Mouse (Mus musculus): ENCODE measurements around the gene Rgs17. TPM values are rescaled to one million over a fixed set of nuclear protein-coding genes. Genes with fewer than 3 reads are reported as not detected.

The Rgs17 gene
- polyA plus RNA-seq, 1 experiment from 2014 or later = 0.66 TPM

DNA sequence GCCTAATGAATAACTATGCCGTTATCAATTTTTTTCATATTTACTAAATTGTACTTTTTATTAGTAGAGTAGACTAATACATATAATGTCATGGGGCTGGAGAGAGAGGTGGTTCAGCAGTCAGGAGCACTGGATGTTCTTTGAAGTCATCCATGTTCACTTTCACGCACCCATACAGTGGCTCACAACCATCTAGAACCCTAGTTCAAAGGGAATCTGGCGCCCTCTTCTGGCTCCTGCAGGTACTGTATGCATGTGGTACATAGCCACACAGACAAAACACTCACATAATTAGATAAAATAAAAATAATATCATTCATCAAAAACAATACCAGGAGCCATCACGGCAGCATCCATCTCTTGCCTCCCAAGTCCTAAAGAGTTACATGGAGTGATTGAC is 62.5 kb downstream of the Rgs17 start:
- Histone ChIP-seq H3K27ac (replicated peaks; ENCODE audit: low read depth, low read length) (no peak overlapping the region), H3K27me3 (ENCODE audit: control insufficient read depth, insufficient read depth, low read length) (no peaks in the 10 kb centered on the region), H3K9me3 (replicated peaks; ENCODE audit: control insufficient read depth, low read length) (no peaks in the 10 kb centered on the region), H3K4me3 (ENCODE audit: low read depth, low read length) (no peak overlapping the region), H3K4me2 (ENCODE audit: low read depth, low read length) (no peak overlapping the region), H3K4me1 (ENCODE audit: control insufficient read depth, insufficient read depth, low read length) (no peaks in the 10 kb centered on the region), H3K36me3 (replicated peaks; ENCODE audit: control insufficient read depth, insufficient read depth, low read depth, low read length) (no peaks in the 10 kb centered on the region), H3K9ac (replicated peaks; ENCODE audit: low read length) (no peak overlapping the region)
- WGBS = 79% methylated on average over 4 of the region's 4 CpGs
- DNase-seq (ENCODE audit: low spot score) (no peak), ATAC-seq (replicated peaks; ENCODE audit: insufficient number of reproducible peaks, low FRiP score, low TSS enrichment, low read depth) (no peak)

DNA sequence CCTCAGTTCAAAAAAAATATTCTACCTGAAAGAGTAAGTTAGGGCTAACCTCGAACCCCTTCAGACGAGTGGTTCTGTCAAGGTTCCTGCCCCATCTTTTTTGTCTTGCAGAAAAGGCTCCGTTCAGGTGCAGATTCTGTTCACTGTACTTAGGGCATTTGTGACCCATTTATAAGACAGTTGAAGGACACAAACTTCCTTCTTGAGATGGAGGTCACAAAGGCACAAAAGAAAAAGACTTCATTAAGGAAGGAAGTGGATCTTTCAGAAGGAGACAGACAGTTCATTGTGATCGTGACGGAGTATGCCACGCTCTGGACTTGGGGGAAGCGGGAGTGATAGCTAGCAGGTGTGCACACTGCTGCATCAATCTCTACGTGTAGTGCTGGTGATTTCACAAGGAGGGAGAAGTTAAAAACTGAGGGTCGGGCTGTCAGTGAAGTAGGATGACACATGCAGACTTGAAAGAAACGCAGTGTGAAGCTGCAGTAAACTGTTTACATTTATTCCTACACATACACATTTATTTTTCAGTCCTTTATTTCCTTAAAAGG is 64.1 kb downstream of the Rgs17 start:
- Histone ChIP-seq H3K4me2 (ENCODE audit: low read depth, low read length) (no peak overlapping the region), H3K27ac (replicated peaks; ENCODE audit: low read depth, low read length) (no peak overlapping the region), H3K36me3 (replicated peaks; ENCODE audit: control insufficient read depth, insufficient read depth, low read depth, low read length) (no peaks in the 10 kb centered on the region), H3K9me3 (replicated peaks; ENCODE audit: control insufficient read depth, low read length) (no peaks in the 10 kb centered on the region), H3K9ac (replicated peaks; ENCODE audit: low read length) (no peak overlapping the region), H3K27me3 (ENCODE audit: control insufficient read depth, insufficient read depth, low read length) (no peaks in the 10 kb centered on the region), H3K4me1 (ENCODE audit: control insufficient read depth, insufficient read depth, low read length) (no peaks in the 10 kb centered on the region), H3K4me3 (ENCODE audit: low read depth, low read length) (no peak overlapping the region)
- ATAC-seq (replicated peaks; ENCODE audit: insufficient number of reproducible peaks, low FRiP score, low TSS enrichment, low read depth) (no peak), DNase-seq (ENCODE audit: low spot score) (no peak)
- WGBS = 52% methylated on average over 10 of the region's 10 CpGs

DNA sequence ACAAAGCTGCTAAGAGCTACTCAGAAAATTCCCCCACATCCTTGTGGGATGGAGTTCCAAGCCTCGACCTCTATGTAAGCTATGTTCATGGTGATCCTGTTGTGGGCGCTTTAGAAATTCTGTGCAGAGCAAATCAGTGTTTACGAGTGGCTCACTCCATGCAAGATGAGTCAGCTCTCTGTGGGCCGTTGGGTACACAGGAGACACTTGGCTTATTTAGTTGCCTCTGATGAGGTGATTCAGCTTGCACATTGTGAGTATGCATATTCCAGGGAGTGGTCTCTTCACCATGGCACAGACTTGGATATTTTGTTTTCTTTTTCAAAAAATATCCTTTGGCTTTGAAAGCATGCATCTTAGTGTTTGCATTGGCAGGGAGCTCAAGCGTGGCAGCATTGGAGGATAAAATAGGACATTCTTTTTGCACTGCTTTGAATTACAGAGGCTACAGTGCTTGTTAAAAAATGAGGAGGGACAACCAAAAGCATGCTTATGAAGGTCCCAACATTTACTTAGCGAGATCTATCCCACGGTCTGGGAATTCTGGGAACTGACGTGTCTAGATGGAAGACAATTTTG is 68.8 kb downstream of the Rgs17 start:
- H3K4me2 ChIP-seq (ENCODE audit: low read depth, low read length) = no peak overlapping the region
- DNase-seq (ENCODE audit: low spot score) (no peak), ATAC-seq (replicated peaks; ENCODE audit: insufficient number of reproducible peaks, low FRiP score, low TSS enrichment, low read depth) (no peak)
- H3K36me3 ChIP-seq (replicated peaks; ENCODE audit: control insufficient read depth, insufficient read depth, low read depth, low read length) = no peaks in the 10 kb centered on the region
- H3K27me3 ChIP-seq (ENCODE audit: control insufficient read depth, insufficient read depth, low read length) = no peaks in the 10 kb centered on the region
- no peak overlapping the region for H3K27ac ChIP-seq (replicated peaks; ENCODE audit: low read depth, low read length)
- no peak overlapping the region for H3K4me3 ChIP-seq (ENCODE audit: low read depth, low read length)
- no peaks in the 10 kb centered on the region for H3K9me3 ChIP-seq (replicated peaks; ENCODE audit: control insufficient read depth, low read length)
- no peak overlapping the region for H3K9ac ChIP-seq (replicated peaks; ENCODE audit: low read length)
- 89% methylated on average over 8 of the region's 8 CpGs for WGBS
- no peaks in the 10 kb centered on the region for H3K4me1 ChIP-seq (ENCODE audit: control insufficient read depth, insufficient read depth, low read length)

DNA sequence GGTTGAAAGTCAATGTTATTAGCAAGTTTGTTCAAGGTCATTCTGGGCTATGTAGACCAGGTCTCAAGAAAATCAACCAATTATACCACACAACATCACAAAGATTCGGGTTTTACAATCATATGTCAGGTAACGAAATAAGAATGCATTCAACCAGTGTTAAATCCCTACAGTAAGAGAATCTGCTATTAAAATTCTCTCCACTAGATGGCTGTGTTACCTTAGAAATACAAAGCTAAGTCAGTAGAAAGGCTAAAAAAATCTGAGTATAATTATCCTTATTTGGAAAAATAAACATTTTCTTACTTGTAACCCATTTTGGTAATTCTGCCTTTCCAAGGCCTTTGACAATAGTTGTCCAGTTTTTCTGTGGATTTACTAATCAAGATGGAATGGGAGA is 75.3 kb downstream of the Rgs17 start:
- Histone ChIP-seq H3K9ac (replicated peaks; ENCODE audit: low read length) (no peak overlapping the region), H3K4me3 (ENCODE audit: low read depth, low read length) (no peak overlapping the region), H3K9me3 (replicated peaks; ENCODE audit: control insufficient read depth, low read length) (no peaks in the 10 kb centered on the region), H3K27me3 (ENCODE audit: control insufficient read depth, insufficient read depth, low read length) (no peaks in the 10 kb centered on the region), H3K27ac (replicated peaks; ENCODE audit: low read depth, low read length) (no peak overlapping the region), H3K36me3 (replicated peaks; ENCODE audit: control insufficient read depth, insufficient read depth, low read depth, low read length) (no peaks in the 10 kb centered on the region), H3K4me1 (ENCODE audit: control insufficient read depth, insufficient read depth, low read length) (no peaks in the 10 kb centered on the region), H3K4me2 (ENCODE audit: low read depth, low read length) (no peak overlapping the region)
- WGBS = 37% methylated on average over 2 of the region's 2 CpGs
- DNase-seq (ENCODE audit: low spot score) (peak; percentile 77), ATAC-seq (replicated peaks; ENCODE audit: insufficient number of reproducible peaks, low FRiP score, low TSS enrichment, low read depth) (no peak)

DNA sequence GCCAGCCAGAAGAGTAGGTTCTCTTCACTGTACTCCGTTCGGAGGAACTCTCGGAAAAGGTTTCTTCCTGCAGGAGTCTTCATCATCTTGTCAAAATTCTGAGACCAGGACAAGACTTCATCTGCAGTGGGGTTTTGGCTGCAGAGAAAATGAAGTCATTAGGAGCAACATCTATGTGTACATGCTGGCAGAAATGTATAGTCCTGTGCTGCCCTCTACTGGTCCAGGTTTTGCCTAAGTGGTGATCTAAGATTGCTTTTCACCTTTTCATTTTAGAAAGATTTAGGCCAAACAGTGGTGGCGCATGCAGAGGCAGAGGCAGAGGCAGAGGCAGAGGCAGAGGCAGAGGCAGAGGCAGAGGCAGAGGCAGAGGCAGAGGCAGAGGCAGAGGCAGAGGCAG is 80.8 kb downstream of the Rgs17 start:
- 83% methylated on average over 4 of the region's 4 CpGs for WGBS
- H3K9me3 ChIP-seq (replicated peaks; ENCODE audit: control insufficient read depth, low read length) = no peaks in the 10 kb centered on the region
- no peaks in the 10 kb centered on the region for H3K27me3 ChIP-seq (ENCODE audit: control insufficient read depth, insufficient read depth, low read length)
- DNase-seq (ENCODE audit: low spot score) = peak; percentile 71
- no peak overlapping the region for H3K27ac ChIP-seq (replicated peaks; ENCODE audit: low read depth, low read length)
- H3K4me1 ChIP-seq (ENCODE audit: control insufficient read depth, insufficient read depth, low read length) = no peaks in the 10 kb centered on the region
- no peaks in the 10 kb centered on the region for H3K36me3 ChIP-seq (replicated peaks; ENCODE audit: control insufficient read depth, insufficient read depth, low read depth, low read length)
- no peak overlapping the region for H3K9ac ChIP-seq (replicated peaks; ENCODE audit: low read length)
- H3K4me2 ChIP-seq (ENCODE audit: low read depth, low read length) = no peak overlapping the region
- H3K4me3 ChIP-seq (ENCODE audit: low read depth, low read length) = no peak overlapping the region
- no peak for ATAC-seq (replicated peaks; ENCODE audit: insufficient number of reproducible peaks, low FRiP score, low TSS enrichment, low read depth)

DNA sequence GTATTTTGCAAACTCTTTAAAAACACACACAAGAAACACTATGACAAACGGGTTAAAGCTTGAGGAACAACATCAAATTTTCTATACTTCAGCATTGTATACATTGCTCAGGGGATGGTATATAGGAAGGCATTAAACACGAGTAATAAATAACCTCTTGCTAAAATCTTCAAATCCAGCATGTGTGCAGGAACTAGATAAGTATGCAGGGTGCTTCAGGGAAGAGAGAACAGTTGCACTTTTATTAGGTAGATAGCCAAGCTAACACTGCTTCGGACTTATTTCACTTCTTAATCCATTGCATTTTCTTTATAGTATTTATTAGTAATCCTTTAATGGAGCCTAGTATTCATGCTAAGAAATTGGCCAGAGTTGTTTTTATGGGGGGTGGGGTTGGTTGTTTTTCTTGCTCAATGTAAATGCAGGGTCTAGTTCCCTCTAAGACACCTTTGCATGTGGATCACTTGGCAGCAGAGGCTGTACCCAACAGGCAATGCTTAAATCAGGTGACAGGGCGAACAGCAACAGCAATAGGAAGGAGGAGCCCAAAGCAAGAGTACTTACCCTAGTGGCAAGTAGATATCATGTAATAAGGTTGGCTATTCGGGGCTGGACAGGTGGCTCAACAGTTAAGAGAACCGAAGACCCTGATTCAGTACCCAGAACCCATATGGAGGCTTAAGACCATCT is 95.7 kb downstream of the Rgs17 start:
- ATAC-seq (replicated peaks; ENCODE audit: insufficient number of reproducible peaks, low FRiP score, low TSS enrichment, low read depth) = no peak
- Histone ChIP-seq H3K4me3 (ENCODE audit: low read depth, low read length) (no peak overlapping the region), H3K4me1 (ENCODE audit: control insufficient read depth, insufficient read depth, low read length) (no peaks in the 10 kb centered on the region), H3K27ac (replicated peaks; ENCODE audit: low read depth, low read length) (no peak overlapping the region), H3K9ac (replicated peaks; ENCODE audit: low read length) (no peak overlapping the region), H3K4me2 (ENCODE audit: low read depth, low read length) (no peak overlapping the region), H3K9me3 (replicated peaks; ENCODE audit: control insufficient read depth, low read length) (no peaks in the 10 kb centered on the region), H3K36me3 (replicated peaks; ENCODE audit: control insufficient read depth, insufficient read depth, low read depth, low read length) (no peaks in the 10 kb centered on the region), H3K27me3 (ENCODE audit: control insufficient read depth, insufficient read depth, low read length) (no peaks in the 10 kb centered on the region)
- DNase-seq (ENCODE audit: low spot score) = no peak
- 73% methylated on average over 6 of the region's 6 CpGs for WGBS

DNA sequence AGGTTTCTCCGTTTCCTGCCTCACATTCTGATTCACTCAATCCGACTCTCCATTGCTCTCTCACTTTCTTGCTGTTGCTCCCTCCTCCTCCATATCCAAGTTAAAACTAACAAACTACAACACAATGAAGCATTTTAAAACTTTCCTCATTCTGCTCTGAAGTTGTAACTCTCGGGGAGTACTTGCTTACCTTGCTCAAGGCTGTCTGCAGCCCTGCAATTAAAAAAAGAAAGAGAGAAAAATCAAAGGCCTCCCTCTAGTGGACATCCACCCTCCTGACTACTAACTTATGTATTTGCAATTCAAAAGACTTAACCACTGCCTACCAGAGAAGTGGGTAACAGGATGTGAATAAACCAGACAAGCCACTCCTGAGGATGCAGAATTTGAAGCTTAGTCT is 97.4 kb downstream of the Rgs17 start:
- no peak overlapping the region for H3K27ac ChIP-seq (replicated peaks; ENCODE audit: low read depth, low read length)
- no peaks in the 10 kb centered on the region for H3K4me1 ChIP-seq (ENCODE audit: control insufficient read depth, insufficient read depth, low read length)
- WGBS = 0% methylated on average over 3 of the region's 3 CpGs
- H3K4me2 ChIP-seq (ENCODE audit: low read depth, low read length) = peak overlapping the region; percentile 61
- H3K9me3 ChIP-seq (replicated peaks; ENCODE audit: control insufficient read depth, low read length) = no peaks in the 10 kb centered on the region
- H3K27me3 ChIP-seq (ENCODE audit: control insufficient read depth, insufficient read depth, low read length) = no peaks in the 10 kb centered on the region
- DNase-seq (ENCODE audit: low spot score) (peak; percentile 76), ATAC-seq (replicated peaks; ENCODE audit: insufficient number of reproducible peaks, low FRiP score, low TSS enrichment, low read depth) (no peak; the same call in 1 of the 2 replicates)
- no peak overlapping the region for H3K9ac ChIP-seq (replicated peaks; ENCODE audit: low read length)
- peaks cover under 1% of the 10 kb centered on the region; the same call in 1 of the 2 replicates for H3K36me3 ChIP-seq (replicated peaks; ENCODE audit: control insufficient read depth, insufficient read depth, low read depth, low read length)
- H3K4me3 ChIP-seq (ENCODE audit: low read depth, low read length) = peak overlapping the region; percentile 93

DNA sequence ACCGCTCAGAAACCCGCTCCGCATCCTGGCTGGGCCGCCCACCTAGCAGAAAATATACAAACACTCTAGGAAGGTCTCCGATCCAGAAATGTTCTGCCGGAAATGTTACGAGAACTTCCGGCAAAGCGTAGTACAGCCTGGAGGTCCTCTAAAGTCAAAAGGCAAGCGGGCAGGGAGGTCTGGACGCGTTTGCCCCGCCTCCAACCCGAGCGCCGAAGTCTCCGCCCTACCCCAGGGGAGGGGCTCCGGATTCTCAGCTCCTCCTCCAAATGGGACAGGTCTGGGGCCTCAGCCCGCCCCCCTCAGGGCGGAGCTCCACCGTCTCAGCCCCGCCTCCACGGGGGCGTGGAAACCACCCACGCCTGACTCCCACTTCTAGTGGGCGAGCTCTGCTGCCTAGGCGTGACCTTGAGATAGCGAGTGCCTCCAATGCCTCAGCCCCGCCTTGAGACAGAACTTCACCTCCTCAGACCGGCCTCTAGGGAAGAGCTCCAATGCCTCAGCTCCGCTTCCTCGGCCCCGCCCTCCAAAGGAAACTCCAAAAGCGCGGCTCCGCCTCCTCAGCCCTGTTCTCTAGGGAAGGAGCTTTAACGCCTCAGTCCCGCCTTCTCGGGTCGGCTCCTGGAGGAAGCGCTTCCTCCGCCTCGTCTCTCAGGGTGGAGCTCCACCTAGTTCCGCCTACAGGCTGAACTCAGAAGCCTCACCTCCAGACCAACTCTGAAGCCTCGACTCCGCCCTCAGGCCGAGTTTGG is 98.3 kb downstream of the Rgs17 start, which contains the start of gene Mtrf1l:
Mtrf1l (minus strand) TSS at position 171 of the 752 bp plus-strand sequence.
- ATAC-seq (replicated peaks; ENCODE audit: insufficient number of reproducible peaks, low FRiP score, low TSS enrichment, low read depth) (peak; percentile 96), DNase-seq (ENCODE audit: low spot score) (peak; percentile 98)
- Histone ChIP-seq H3K36me3 (replicated peaks; ENCODE audit: control insufficient read depth, insufficient read depth, low read depth, low read length) (peaks cover 5% of the 10 kb centered on the region), H3K4me3 (ENCODE audit: low read depth, low read length) (peak within 1 kb of the TSS; percentile 93), H3K4me1 (ENCODE audit: control insufficient read depth, insufficient read depth, low read length) (no peaks in the 10 kb centered on the region), H3K9ac (replicated peaks; ENCODE audit: low read length) (peak within 1 kb of the TSS; percentile 89), H3K27me3 (ENCODE audit: control insufficient read depth, insufficient read depth, low read length) (no peaks in the 10 kb centered on the region), H3K4me2 (ENCODE audit: low read depth, low read length) (peak within 1 kb of the TSS; percentile 61), H3K9me3 (replicated peaks; ENCODE audit: control insufficient read depth, low read length) (no peaks in the 10 kb centered on the region), H3K27ac (replicated peaks; ENCODE audit: low read depth, low read length) (peak within 1 kb of the TSS; percentile 86)
- WGBS = under 1% methylated on average over 46 of the region's 47 CpGs

Data from embryonic facial prominence, embryonic 11.5 days (tissue).